Mouse (Mus musculus) retina, postnatal 7 days (tissue): ENCODE data around the gene Tpmt.

ENCODE experiments used
- DNase-seq: peaks from one replicate; pipeline ENCODE4 v3.0.0-alpha.2; 2012; ENCODE audit warnings: low read depth, low spot score

Gene Tpmt

GRCm38 (mm10) chr13:47044617-47044947 is at the start of gene Tpmt:
Gene Tpmt (minus strand): TSS chr13:47044737.
- DNase-seq, result no peak

- DNase-seq, result no peak
Measured at GRCm38 (mm10) chr13:47093791-47094190, 49.3 kb upstream of the Tpmt start.

- DNase-seq, result no peak
Measured at GRCm38 (mm10) chr13:47089271-47089670, 44.7 kb upstream of the Tpmt start.

- no peak for DNase-seq
Measured at GRCm38 (mm10) chr13:47088433-47088832, 43.9 kb upstream of the Tpmt start.

- DNase-seq, result no peak
Measured at GRCm38 (mm10) chr13:47080905-47081505, 36.5 kb upstream of the Tpmt start.

- no peak for DNase-seq
Measured at GRCm38 (mm10) chr13:47078799-47079198, 34.3 kb upstream of the Tpmt start.

GRCm38 (mm10) chr13:47077367-47077766 is 32.8 kb upstream of the Tpmt start:
- DNase-seq, result no peak

GRCm38 (mm10) chr13:47076156-47076555 is 31.6 kb upstream of the Tpmt start:
- no peak for DNase-seq

- DNase-seq, result no peak
Measured at GRCm38 (mm10) chr13:47072484-47072883, 27.9 kb upstream of the Tpmt start.

GRCm38 (mm10) chr13:47071871-47072270 is 27.3 kb upstream of the Tpmt start:
- DNase-seq, result no peak

- no peak for DNase-seq
Measured at GRCm38 (mm10) chr13:47070329-47071080, 26.0 kb upstream of the Tpmt start.

GRCm38 (mm10) chr13:47067001-47067400 is 22.5 kb upstream of the Tpmt start:
- DNase-seq, result no peak

- DNase-seq, result no peak
Measured at GRCm38 (mm10) chr13:47066516-47066915, 22.0 kb upstream of the Tpmt start.

GRCm38 (mm10) chr13:47063985-47064760 is 19.6 kb upstream of the Tpmt start:
- no peak for DNase-seq

GRCm38 (mm10) chr13:47062756-47063155 is 18.2 kb upstream of the Tpmt start:
- no peak for DNase-seq

GRCm38 (mm10) chr13:47056781-47057180 is 12.2 kb upstream of the Tpmt start:
- no peak for DNase-seq

- no peak for DNase-seq
Measured at GRCm38 (mm10) chr13:47056126-47056525, 11.6 kb upstream of the Tpmt start.

GRCm38 (mm10) chr13:47053971-47054370 is 9.4 kb upstream of the Tpmt start:
- DNase-seq, result no peak

GRCm38 (mm10) chr13:47050009-47050408 is 5.5 kb upstream of the Tpmt start:
- no peak for DNase-seq

GRCm38 (mm10) chr13:47047996-47048395 is 3.5 kb upstream of the Tpmt start:
- DNase-seq, result no peak

- DNase-seq, result no peak
Measured at GRCm38 (mm10) chr13:47043833-47044616, 512 bp downstream of the Tpmt start.
